Mouse (Mus musculus): ENCODE data around the gene Thumpd2. TPM values are rescaled to one million over a fixed set of nuclear protein-coding genes. Genes with fewer than 3 reads are reported as not detected.

Gene Thumpd2
- polyA plus RNA-seq (2016; fragmentation: Nextera tagmentation; extraction: Ambion mirVana), result 10.8 and 11.8 TPM in 2 replicates

DNA sequence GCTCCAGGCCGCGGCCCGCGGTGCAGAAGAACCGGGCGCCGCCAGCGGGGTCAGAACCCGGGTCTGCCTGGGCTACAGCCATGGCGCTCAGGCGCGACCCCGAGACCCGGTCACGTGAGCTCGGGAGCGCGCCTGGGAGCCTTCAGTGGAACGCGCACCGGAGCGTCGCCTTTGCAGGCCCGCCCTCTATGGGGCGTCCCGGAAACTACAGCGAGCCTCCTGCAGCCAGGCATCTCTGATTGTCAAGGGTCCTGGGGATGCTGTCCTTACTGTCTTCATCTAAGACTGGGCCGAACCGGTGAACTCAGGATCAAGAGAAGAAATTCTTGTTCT lies at the start of gene Thumpd2:
TSS of gene Thumpd2 (minus strand) at position 104 of the 333 bp plus-strand sequence.
- under 1% methylated on average over 29 of the region's 29 CpGs for WGBS
- Histone ChIP-seq H3K9me3 (no peaks in the 10 kb centered on the region), H3K4me3 (peak within 1 kb of the TSS; percentile 79), H3K36me3 (peaks cover 3% of the 10 kb centered on the region; the same call in 1 of the 2 replicates), H3K9ac (peak within 1 kb of the TSS; percentile 90), H3K27ac (no peak within 1 kb of the TSS), H3K4me2 (replicated peaks) (peak within 1 kb of the TSS; percentile 71), H3K4me1 (no peaks in the 10 kb centered on the region), H3K27me3 (replicated peaks) (no peaks in the 10 kb centered on the region)
- ATAC-seq (ENCODE audit: low FRiP score, low read depth), result peak; percentile 95

DNA sequence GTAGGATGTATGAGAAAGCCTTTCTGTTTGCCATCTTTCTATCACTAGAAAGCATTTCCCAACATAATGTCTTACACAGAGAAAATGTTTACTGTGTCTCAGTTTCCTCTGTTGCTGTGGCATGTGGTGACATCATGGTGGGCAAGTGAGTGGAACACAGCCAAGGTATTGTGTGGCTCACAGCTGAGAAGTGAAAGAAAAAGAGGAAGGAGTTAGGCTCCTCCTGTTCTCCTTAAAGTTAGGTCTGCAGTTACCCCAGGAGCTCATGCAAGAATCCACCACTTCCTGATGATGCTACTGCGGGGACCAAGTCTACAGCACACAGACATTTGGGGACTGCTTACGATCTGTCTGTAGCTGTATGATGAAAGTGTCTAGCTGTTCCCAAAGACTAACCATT lies 39.4 kb upstream of the Thumpd2 start:
- Histone ChIP-seq H3K27ac (no peak overlapping the region), H3K9me3 (no peaks in the 10 kb centered on the region), H3K4me3 (no peak overlapping the region), H3K9ac (no peak overlapping the region), H3K27me3 (replicated peaks) (no peaks in the 10 kb centered on the region), H3K4me1 (no peaks in the 10 kb centered on the region), H3K4me2 (replicated peaks) (no peak overlapping the region), H3K36me3 (no peaks in the 10 kb centered on the region)
- ATAC-seq (ENCODE audit: low FRiP score, low read depth), result no peak
- 89% methylated on average over 2 of the region's 2 CpGs for WGBS

- Histone ChIP-seq H3K4me2 (replicated peaks) (no peak overlapping the region), H3K4me1 (no peaks in the 10 kb centered on the region), H3K27ac (no peak overlapping the region), H3K4me3 (no peak overlapping the region), H3K36me3 (no peaks in the 10 kb centered on the region), H3K9ac (no peak overlapping the region), H3K27me3 (replicated peaks) (no peaks in the 10 kb centered on the region), H3K9me3 (no peaks in the 10 kb centered on the region)
- no peak for ATAC-seq (ENCODE audit: low FRiP score, low read depth)
- 80% methylated on average over 8 of the region's 8 CpGs for WGBS
Observed at GRCm38 (mm10) chr17:81102866-81103265, 38.0 kb upstream of the Thumpd2 start.

GRCm38 (mm10) chr17:81098444-81098843 lies 33.6 kb upstream of the Thumpd2 start:
- Histone ChIP-seq H3K36me3 (no peaks in the 10 kb centered on the region), H3K9ac (no peak overlapping the region), H3K27ac (no peak overlapping the region), H3K27me3 (replicated peaks) (no peaks in the 10 kb centered on the region), H3K4me3 (no peak overlapping the region), H3K9me3 (no peaks in the 10 kb centered on the region), H3K4me2 (replicated peaks) (no peak overlapping the region), H3K4me1 (no peaks in the 10 kb centered on the region)
- ATAC-seq (ENCODE audit: low FRiP score, low read depth), result no peak

- Histone ChIP-seq H3K27me3 (replicated peaks) (no peaks in the 10 kb centered on the region), H3K4me3 (no peak overlapping the region), H3K27ac (no peak overlapping the region), H3K4me2 (replicated peaks) (no peak overlapping the region), H3K36me3 (no peaks in the 10 kb centered on the region), H3K9me3 (no peaks in the 10 kb centered on the region), H3K9ac (no peak overlapping the region), H3K4me1 (no peaks in the 10 kb centered on the region)
- no peak for ATAC-seq (ENCODE audit: low FRiP score, low read depth)
- WGBS, result 91% methylated on average over 2 of the region's 2 CpGs
Observed at GRCm38 (mm10) chr17:81096490-81096889, 31.6 kb upstream of the Thumpd2 start.

DNA sequence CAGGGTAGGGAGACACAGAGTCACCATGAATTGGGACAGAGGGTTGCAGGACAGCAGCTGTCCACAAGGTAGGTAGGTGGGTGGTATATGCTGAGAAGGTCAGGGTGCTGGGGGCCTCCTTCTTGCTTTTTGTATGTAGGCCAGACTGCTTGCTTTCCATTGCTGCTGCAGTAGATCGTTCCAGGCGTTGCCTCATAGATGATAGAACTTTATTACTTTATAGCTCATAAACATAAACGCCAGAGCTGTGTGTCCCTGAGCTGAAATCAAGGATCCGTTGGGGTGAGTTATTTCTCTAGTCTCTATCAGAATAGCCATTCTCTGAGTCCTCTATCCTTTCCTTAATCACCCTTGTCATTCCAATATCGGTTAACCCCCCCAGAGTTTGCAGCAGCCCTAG lies 27.9 kb upstream of the Thumpd2 start:
- Histone ChIP-seq H3K27me3 (replicated peaks) (no peaks in the 10 kb centered on the region), H3K4me3 (no peak overlapping the region), H3K4me1 (no peaks in the 10 kb centered on the region), H3K4me2 (replicated peaks) (no peak overlapping the region), H3K9me3 (no peaks in the 10 kb centered on the region), H3K36me3 (no peaks in the 10 kb centered on the region), H3K27ac (no peak overlapping the region), H3K9ac (no peak overlapping the region)
- no peak for ATAC-seq (ENCODE audit: low FRiP score, low read depth)
- 70% methylated on average over 5 of the region's 5 CpGs for WGBS

DNA sequence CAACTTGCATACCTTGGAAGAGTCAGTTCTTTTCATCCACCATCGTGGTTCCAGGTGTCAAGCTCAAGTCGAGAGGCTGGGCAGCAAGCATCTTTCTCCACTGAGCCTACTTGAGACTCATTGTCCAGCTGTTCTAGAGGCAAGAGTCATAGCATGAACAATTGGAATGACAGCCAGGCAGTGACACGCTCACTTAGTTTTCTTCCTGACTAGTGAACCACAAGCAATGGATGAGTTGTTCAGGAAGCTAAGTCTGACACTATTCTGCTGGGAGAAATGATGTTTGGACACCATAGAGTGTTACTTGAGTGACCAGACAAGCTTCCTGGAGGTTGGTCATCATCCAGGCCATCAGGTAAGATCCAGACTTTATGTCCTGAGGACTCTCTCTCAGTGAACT lies 24.0 kb upstream of the Thumpd2 start:
- WGBS, result 71% methylated on average over 3 of the region's 3 CpGs
- H3K9me3 ChIP-seq, result no peaks in the 10 kb centered on the region
- no peak for ATAC-seq (ENCODE audit: low FRiP score, low read depth)
- H3K4me2 ChIP-seq (replicated peaks), result no peak overlapping the region
- no peaks in the 10 kb centered on the region for H3K4me1 ChIP-seq
- no peak overlapping the region for H3K9ac ChIP-seq
- H3K36me3 ChIP-seq, result no peaks in the 10 kb centered on the region
- no peak overlapping the region for H3K4me3 ChIP-seq
- no peak overlapping the region for H3K27ac ChIP-seq
- H3K27me3 ChIP-seq (replicated peaks), result no peaks in the 10 kb centered on the region

DNA sequence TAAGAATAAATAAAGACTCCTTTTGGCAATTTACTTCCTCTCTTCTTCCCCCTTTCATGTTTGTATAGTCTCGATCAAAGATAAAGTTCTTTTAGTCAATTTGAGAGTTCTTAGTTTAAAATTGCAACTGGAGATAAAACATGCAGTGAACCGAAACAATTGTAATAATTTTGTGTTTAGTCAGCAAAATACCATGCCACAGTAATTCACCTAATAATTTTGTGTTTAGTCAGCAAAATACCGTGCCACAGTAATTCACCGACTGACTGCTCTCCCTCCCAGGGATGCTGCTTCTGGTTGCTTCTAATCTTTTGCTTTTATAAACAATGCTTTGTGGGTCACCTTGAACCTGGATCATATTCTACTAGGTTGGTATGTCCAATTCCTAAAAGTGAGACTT lies 22.9 kb upstream of the Thumpd2 start:
- Histone ChIP-seq H3K27me3 (replicated peaks) (no peaks in the 10 kb centered on the region), H3K9ac (no peak overlapping the region), H3K4me2 (replicated peaks) (no peak overlapping the region), H3K4me3 (no peak overlapping the region), H3K9me3 (no peaks in the 10 kb centered on the region), H3K36me3 (no peaks in the 10 kb centered on the region), H3K4me1 (no peaks in the 10 kb centered on the region), H3K27ac (no peak overlapping the region)
- ATAC-seq (ENCODE audit: low FRiP score, low read depth), result no peak
- WGBS, result 91% methylated on average over 4 of the region's 4 CpGs

GRCm38 (mm10) chr17:81064279-81064978 lies 453 bp downstream of the Thumpd2 start:
- Histone ChIP-seq H3K9ac (peak overlapping the region; percentile 90), H3K4me1 (no peaks in the 10 kb centered on the region), H3K9me3 (no peaks in the 10 kb centered on the region), H3K36me3 (peaks cover 3% of the 10 kb centered on the region; the same call in 1 of the 2 replicates), H3K4me3 (peak overlapping the region; percentile 79), H3K27ac (no peak overlapping the region), H3K27me3 (replicated peaks) (no peaks in the 10 kb centered on the region), H3K4me2 (replicated peaks) (peak overlapping the region; percentile 71)
- peak; percentile 85 for ATAC-seq (ENCODE audit: low FRiP score, low read depth)
- 21% methylated on average over 28 of the region's 28 CpGs for WGBS

GRCm38 (mm10) chr17:81063346-81063745 lies 1.5 kb downstream of the Thumpd2 start:
- no peaks in the 10 kb centered on the region for H3K4me1 ChIP-seq
- no peaks in the 10 kb centered on the region for H3K9me3 ChIP-seq
- 89% methylated on average over 3 of the region's 3 CpGs for WGBS
- no peaks in the 10 kb centered on the region for H3K27me3 ChIP-seq (replicated peaks)
- no peak overlapping the region for H3K27ac ChIP-seq
- H3K9ac ChIP-seq, result no peak overlapping the region
- H3K36me3 ChIP-seq, result peaks cover 3% of the 10 kb centered on the region; the same call in 1 of the 2 replicates
- no peak overlapping the region for H3K4me3 ChIP-seq
- no peak overlapping the region for H3K4me2 ChIP-seq (replicated peaks)
- ATAC-seq (ENCODE audit: low FRiP score, low read depth), result no peak

DNA sequence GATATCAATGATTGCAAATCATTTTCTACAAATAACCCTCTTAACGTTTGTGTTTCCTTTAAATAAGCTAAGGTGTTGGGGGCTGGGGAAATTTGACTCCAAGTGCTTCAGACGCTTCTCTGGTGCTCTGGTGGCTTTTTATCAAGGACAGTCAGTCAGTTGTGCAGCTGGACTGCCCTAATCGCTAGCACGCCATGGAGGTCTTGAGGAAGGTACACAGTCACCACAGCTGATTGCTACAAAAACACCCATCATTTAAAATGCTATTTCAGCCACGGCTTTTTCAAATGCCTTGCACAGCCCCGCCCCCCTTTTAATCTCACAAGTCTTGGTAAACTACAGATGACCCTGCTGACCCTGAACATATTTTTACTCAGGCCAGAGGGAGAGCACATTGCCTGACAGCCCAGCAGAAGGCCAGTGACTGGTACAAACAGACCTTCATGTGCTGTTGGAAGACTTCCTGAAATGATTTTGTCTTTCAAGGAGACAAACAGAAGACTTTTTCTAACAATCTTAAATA lies 2.5 kb downstream of the Thumpd2 start:
- Histone ChIP-seq H3K4me3 (no peak overlapping the region), H3K9ac (no peak overlapping the region), H3K36me3 (peaks cover 3% of the 10 kb centered on the region; the same call in 1 of the 2 replicates), H3K4me1 (no peaks in the 10 kb centered on the region), H3K4me2 (replicated peaks) (no peak overlapping the region), H3K27ac (no peak overlapping the region), H3K9me3 (no peaks in the 10 kb centered on the region), H3K27me3 (replicated peaks) (no peaks in the 10 kb centered on the region)
- ATAC-seq (ENCODE audit: low FRiP score, low read depth), result no peak
- WGBS, result 68% methylated on average over 6 of the region's 6 CpGs

GRCm38 (mm10) chr17:81056796-81057381 lies 8.0 kb downstream of the Thumpd2 start:
- Histone ChIP-seq H3K27me3 (replicated peaks) (no peaks in the 10 kb centered on the region), H3K9me3 (no peaks in the 10 kb centered on the region), H3K4me2 (replicated peaks) (no peak overlapping the region), H3K36me3 (peaks cover 25% of the 10 kb centered on the region), H3K4me3 (no peak overlapping the region), H3K9ac (no peak overlapping the region), H3K27ac (no peak overlapping the region), H3K4me1 (peaks cover 5% of the 10 kb centered on the region)
- ATAC-seq (ENCODE audit: low FRiP score, low read depth), result peak; percentile 65; the same call in 1 of the 2 replicates
- 62% methylated on average over 8 of the region's 8 CpGs for WGBS

DNA sequence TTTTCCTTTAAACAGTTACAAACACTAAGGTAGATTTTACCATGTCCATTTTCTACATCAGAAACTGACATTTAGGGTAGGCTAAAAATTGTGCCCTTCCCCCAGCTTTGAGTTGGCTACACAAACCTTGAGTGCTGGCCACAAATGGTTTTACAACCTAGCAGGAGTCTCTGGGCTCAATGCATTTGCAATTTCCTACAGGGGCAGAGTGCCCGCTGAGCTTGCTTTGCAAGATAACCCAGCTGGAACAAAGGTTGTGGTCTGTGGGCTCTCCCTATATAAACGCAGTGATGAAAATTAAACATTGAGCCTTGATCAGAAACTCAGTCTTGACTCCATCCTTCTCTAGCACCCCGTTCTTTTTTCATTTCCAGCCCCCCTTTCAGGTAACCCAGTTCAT lies 8.8 kb downstream of the Thumpd2 start:
- H3K9me3 ChIP-seq, result no peaks in the 10 kb centered on the region
- no peak overlapping the region for H3K4me2 ChIP-seq (replicated peaks)
- 37% methylated on average over 3 of the region's 3 CpGs for WGBS
- H3K4me3 ChIP-seq, result no peak overlapping the region
- peaks cover 26% of the 10 kb centered on the region for H3K36me3 ChIP-seq
- no peak overlapping the region for H3K27ac ChIP-seq
- H3K27me3 ChIP-seq (replicated peaks), result no peaks in the 10 kb centered on the region
- peaks cover 5% of the 10 kb centered on the region for H3K4me1 ChIP-seq
- no peak for ATAC-seq (ENCODE audit: low FRiP score, low read depth)
- no peak overlapping the region for H3K9ac ChIP-seq

Measured in neural tube, embryonic 12.5 days (tissue).